8 mouse cellular contexts compared by ENCODE assay signal in genomic region chr14:55161098-55161634, GRCm38 (mm10). TPM values are rescaled to one million over a fixed set of nuclear protein-coding genes. Genes with fewer than 3 reads are reported as not detected.
DNase-seq lines count a peak whose midpoint lies in the region; ATAC-seq lines count a peak whose summit lies in the region.

No protein-coding gene starts in this region.

- intact Hi-C loops in gastrocnemius, postnatal 14 days (cut with DNase I; ENCODE audit: low total_unique reads) = no loop called here
- intact Hi-C loops in left cerebral cortex, postnatal 10 days (cut with DNase I) = no loop called here

- peak; percentile 90 for DNase-seq in embryo, embryonic 10 days (ENCODE audit: low spot score)
- peak; percentile 61 for DNase-seq in gastrocnemius, postnatal 14 days
- DNase-seq in left cerebral cortex, postnatal 10 days (ENCODE audit: extremely low spot score in 1 of 2, low spot score in 2 of 2) = peak; percentile 56 to 80
- DNase-seq in right cerebral cortex, postnatal 25 days = peak; percentile 69
- peak; percentile 55 to 80 for DNase-seq in urinary bladder, postnatal 4 days (ENCODE audit: low spot score in 2 of 2)

- ATAC-seq in activated CD4-positive, CD25-positive, alpha-beta regulatory T cell, adult 4 months = peak; percentile 92
- peak; percentile 90 for ATAC-seq in inflammation-experienced regulatory T-cells, adult 6 months
- ATAC-seq in megakaryocyte-erythroid progenitor cell, adult 5-6 weeks (replicated peaks; ENCODE audit: low FRiP score, low TSS enrichment, poor library complexity, severe bottlenecking) = peak; percentile 93

RNA-seq across cellular contexts. Expression of gene Jph4, which starts 44.4 kb away (rescaled TPM):
- polyA plus RNA-seq in activated CD4-positive, CD25-positive, alpha-beta regulatory T cell, adult 4 months (2017; shearing (Covaris generic)) = not detected
- total RNA-seq in gastrocnemius, postnatal 14 days (2021) = under 1 TPM; 0.42 to 0.62 TPM
- polyA plus RNA-seq in inflammation-experienced regulatory T-cells, adult 6 months (2017; shearing (Covaris generic)) = not detected
- total RNA-seq in left cerebral cortex, postnatal 10 days (2021) = 100 to 1,000 TPM; 368 to 375 TPM
- total RNA-seq in megakaryocyte-erythroid progenitor cell, adult 5-6 weeks (2014; fragmentation: Nextera tagmentation) = not detected in 2 replicates
- total RNA-seq in megakaryocyte-erythroid progenitor cell, adult 5-6 weeks (2017) = 0.05 TPM in 1 of 2 replicates, not detected in the other

RNA-seq across cellular contexts. Expression of gene Ap1g2, which starts 54.8 kb away (rescaled TPM):
- 100 to 1,000 TPM in 1 of 2 experiments, 10 to 100 TPM in 1; 99.1 to 102 TPM for polyA plus RNA-seq in activated CD4-positive, CD25-positive, alpha-beta regulatory T cell, adult 4 months (2017; shearing (Covaris generic))
- total RNA-seq in gastrocnemius, postnatal 14 days (2021) = 1 to 10 TPM; 4.1 to 7.0 TPM
- polyA plus RNA-seq in inflammation-experienced regulatory T-cells, adult 6 months (2017; shearing (Covaris generic)) = 100 to 1,000 TPM; 103 to 111 (median 110) TPM
- total RNA-seq in left cerebral cortex, postnatal 10 days (2021) = 10 to 100 TPM; 14.6 to 18.0 TPM
- total RNA-seq in megakaryocyte-erythroid progenitor cell, adult 5-6 weeks (2014; fragmentation: Nextera tagmentation) = 66.7 and 109 TPM in 2 replicates
- total RNA-seq in megakaryocyte-erythroid progenitor cell, adult 5-6 weeks (2017) = 13.3 and 27.0 TPM in 2 replicates

Comparison
In these comparisons a context has a peak if more than half of its experiments do, and no peak if none do; other contexts are left out.
1. Peak in every context shown above with its lines: DNase-seq and ATAC-seq.
2. RNA of gene Jph4, which starts 44.4 kb away (total RNA-seq): 368 to 375 TPM in left cerebral cortex, postnatal 10 days; 0.42 to 0.62 TPM in gastrocnemius, postnatal 14 days and 0.05 TPM in megakaryocyte-erythroid progenitor cell, adult 5-6 weeks; every median in the first group is over 100 times any median in the second.